Mouse (Mus musculus) G1E (cell line): ENCODE measurements at regions not wholly inside any gene's neighbourhood (a gene's known extent, or its start where the extent isn't known, plus 50 kb on each side); places are given as distances from the start of the nearest gene placed in this dataset.
A peak's percentile ranks its signal among the peaks of the same experiment; 100 is the strongest.

ENCODE experiments used
- ATAC-seq: 2 replicates; pipeline ENCODE4 v1.8.0; 2016; ENCODE audit warnings: mild to moderate bottlenecking; ENCODE audit not compliant: insufficient number of reproducible peaks, poor library complexity, low FRiP score, severe bottlenecking; ENCODE audit errors: extremely low read depth
- DNase-seq: peaks from one replicate; pipeline ENCODE4 v3.0.0; 2012; ENCODE audit warnings: low spot score
- H3K27me3 ChIP-seq: 2 replicates; pipeline ENCODE4 v1.6.1; 2012; ENCODE audit warnings: mild to moderate bottlenecking, low read length, inconsistent platforms; ENCODE audit not compliant: insufficient read depth
- H3K36me3 ChIP-seq: replicated peaks from 2 replicates; pipeline ENCODE3; 2012; ENCODE audit warnings: mild to moderate bottlenecking, inconsistent platforms
- H3K4me1 ChIP-seq: 2 replicates; pipeline ENCODE4 v1.6.1; 2012; ENCODE audit warnings: low read depth, low read length, inconsistent platforms, mixed read lengths; ENCODE audit not compliant: insufficient read depth
- H3K4me3 ChIP-seq: 2 replicates; pipeline ENCODE4 v1.5.1; 2012; ENCODE audit warnings: low read depth, mild to moderate bottlenecking, inconsistent platforms, low read length, moderate library complexity, mixed read lengths
- H3K9me3 ChIP-seq: replicated peaks from 2 replicates; pipeline ENCODE4 v1.6.1; 2012; ENCODE audit warnings: inconsistent platforms
- CTCF ChIP-seq: IDR thresholded peaks from 2 replicates; pipeline ENCODE4 v1.5.1; 2012; ENCODE audit warnings: low read depth, low read length, inconsistent platforms, mixed read lengths
- GATA1 ChIP-seq: IDR thresholded peaks from 2 replicates; pipeline ENCODE4 v1.6.1; 2012; ENCODE audit warnings: borderline replicate concordance, low read length, inconsistent platforms, mixed read lengths
- GATA2 ChIP-seq: IDR thresholded peaks from 2 replicates; pipeline ENCODE4 v1.6.1; 2012; ENCODE audit warnings: low read depth, low read length, inconsistent platforms, borderline replicate concordance
- POLR2AphosphoS5 ChIP-seq: IDR thresholded peaks from 2 replicates; pipeline ENCODE4 v1.6.1; 2012; ENCODE audit warnings: low read depth, low read length, inconsistent platforms; ENCODE audit not compliant: insufficient replicate concordance
- TAL1 ChIP-seq: conservative IDR thresholded peaks from 2 replicates; pipeline ENCODE4 v1.6.1; 2012; ENCODE audit warnings: low read depth, low read length, inconsistent platforms, mixed read lengths

GRCm38 (mm10) chr6:31107916-31108685 is 149.2 kb upstream of the Klf14 start:
- Histone ChIP-seq H3K4me1 (peaks cover 9% of the 10 kb centered on the region), H3K36me3 (peaks cover 63% of the 10 kb centered on the region), H3K27me3 (no peaks in the 10 kb centered on the region), H3K9me3 (peaks cover 7% of the 10 kb centered on the region), H3K4me3 (no peak overlapping the region)
- peak; percentile 15; the same call in 1 of the 2 replicates for ATAC-seq
- TF ChIP-seq POLR2AphosphoS5 (no peak), CTCF (no peak)
- no peak for DNase-seq

GRCm38 (mm10) chr6:31109604-31110003 is 150.7 kb upstream of the Klf14 start:
- H3K27me3 ChIP-seq = no peaks in the 10 kb centered on the region
- H3K36me3 ChIP-seq = peaks cover 55% of the 10 kb centered on the region
- ATAC-seq = no peak
- H3K4me1 ChIP-seq = peaks cover 18% of the 10 kb centered on the region
- H3K9me3 ChIP-seq = peaks cover 7% of the 10 kb centered on the region
- TF ChIP-seq GATA2 = no peak
- DNase-seq = no peak
- H3K4me3 ChIP-seq = no peak overlapping the region

- Histone ChIP-seq H3K9me3 (peaks cover 7% of the 10 kb centered on the region), H3K4me1 (peaks cover 26% of the 10 kb centered on the region), H3K4me3 (no peak overlapping the region), H3K36me3 (peaks cover 42% of the 10 kb centered on the region), H3K27me3 (peaks cover 6% of the 10 kb centered on the region)
- DNase-seq (no peak), ATAC-seq (no peak)
- no peak for TF ChIP-seq GATA2
- TF ChIP-seq GATA1 = no peak
- TF ChIP-seq TAL1 = no peak
- no peak for TF ChIP-seq POLR2AphosphoS5
- no peak for TF ChIP-seq CTCF
Measured at GRCm38 (mm10) chr6:31112293-31113077, 153.6 kb upstream of the Klf14 start.

DNA sequence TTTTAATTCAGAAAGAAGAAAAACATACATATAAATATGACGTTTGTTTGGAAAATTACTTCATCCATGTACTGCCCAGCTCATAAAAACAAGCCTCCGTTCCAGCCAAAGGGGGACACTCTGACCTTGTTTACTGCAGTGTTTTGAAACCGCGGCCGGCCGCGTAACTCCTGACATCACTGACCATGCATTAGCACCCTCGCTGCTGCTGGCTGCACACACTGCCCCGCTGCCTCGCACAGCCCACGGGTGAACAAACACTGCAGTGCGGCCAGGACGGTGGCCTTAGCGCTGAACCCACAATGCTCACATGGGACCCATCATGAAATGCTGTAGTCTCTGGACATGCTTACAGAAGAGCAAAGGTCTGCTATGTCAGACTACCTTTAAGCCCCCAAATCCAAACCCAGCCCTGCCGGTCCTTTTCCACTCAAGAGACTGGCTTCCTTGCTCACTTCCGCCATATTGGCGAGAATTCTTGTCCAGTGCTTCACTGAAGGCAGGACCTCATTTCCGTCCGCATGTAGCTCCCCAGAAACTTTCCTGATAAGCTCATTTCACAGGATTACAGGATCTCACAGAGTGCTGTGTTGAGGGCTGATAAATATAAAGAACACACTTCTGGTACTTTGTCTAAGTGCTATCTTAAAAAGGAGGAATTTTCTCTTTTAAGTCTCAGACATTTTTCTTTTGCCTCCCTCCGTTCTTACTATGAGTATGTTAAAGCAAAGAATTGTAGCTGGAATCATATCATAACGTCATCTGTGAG is 154.9 kb upstream of the Klf14 start:
- Histone ChIP-seq H3K9me3 (peaks cover 7% of the 10 kb centered on the region), H3K36me3 (peaks cover 43% of the 10 kb centered on the region), H3K4me1 (peaks cover 25% of the 10 kb centered on the region), H3K27me3 (peaks cover 9% of the 10 kb centered on the region), H3K4me3 (peak overlapping the region; percentile 68)
- TF ChIP-seq GATA1 (no peak), CTCF (no peak), GATA2 (no peak), TAL1 (no peak), POLR2AphosphoS5 (no peak)
- DNase-seq = peak; percentile 3
- ATAC-seq = no peak

DNA sequence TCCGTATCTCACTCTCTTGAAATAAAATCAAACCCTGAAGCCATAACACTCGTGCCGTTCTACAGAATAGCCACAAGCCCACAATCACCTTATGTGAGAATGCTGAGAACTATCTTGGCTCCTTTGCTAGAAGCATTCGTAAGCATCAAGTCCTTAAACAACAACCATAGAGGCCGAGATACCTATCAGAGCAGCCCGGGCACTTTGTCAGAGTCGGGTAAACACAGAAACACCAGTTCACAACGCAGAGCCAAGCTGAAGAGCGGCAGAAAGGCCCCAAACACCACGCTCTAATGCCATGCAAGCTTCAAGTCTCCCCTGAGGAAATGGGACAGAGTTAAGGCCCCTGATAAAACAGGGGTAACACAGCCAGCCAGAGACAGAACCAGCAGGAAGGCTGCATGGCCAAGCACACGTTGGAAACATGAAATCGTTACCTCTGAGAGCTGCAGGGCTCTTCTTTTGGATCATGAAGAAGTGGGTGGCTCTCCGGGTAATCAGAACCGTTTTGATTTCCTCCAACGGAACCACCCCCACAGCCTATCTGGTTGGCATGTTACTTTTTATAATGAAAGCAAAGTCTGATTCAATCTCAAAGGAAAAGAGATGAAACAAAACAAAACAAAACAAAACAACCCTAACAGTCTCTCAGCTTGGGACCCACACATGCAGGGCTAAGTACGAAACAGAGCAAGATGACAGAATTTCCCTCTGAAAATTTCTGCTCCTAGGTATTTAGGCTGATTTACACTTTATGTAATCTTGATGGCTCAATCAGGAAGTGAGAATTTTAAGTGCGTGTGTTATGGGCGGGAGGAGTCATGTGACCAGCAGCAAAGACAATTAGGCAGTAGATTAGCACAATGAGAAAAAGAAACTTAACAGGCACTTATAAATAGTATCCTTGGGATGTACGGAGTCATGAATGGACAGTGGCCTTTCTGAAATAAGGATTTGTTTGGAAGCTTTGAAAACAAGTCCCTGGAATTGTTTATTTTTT is 155.8 kb upstream of the Klf14 start:
- Histone ChIP-seq H3K4me3 (peak overlapping the region; percentile 50), H3K4me1 (peaks cover 25% of the 10 kb centered on the region), H3K27me3 (peaks cover 9% of the 10 kb centered on the region), H3K9me3 (peaks cover 1% of the 10 kb centered on the region; the same call in 1 of the 2 replicates), H3K36me3 (peaks cover 42% of the 10 kb centered on the region)
- TF ChIP-seq TAL1 = no peak
- no peak for TF ChIP-seq CTCF
- no peak for TF ChIP-seq GATA1
- no peak for TF ChIP-seq GATA2
- no peak for TF ChIP-seq POLR2AphosphoS5
- ATAC-seq (no peak; the same call in 1 of the 2 replicates), DNase-seq (peak; percentile 23)

- TF ChIP-seq CTCF (no peak), GATA1 (no peak), GATA2 (no peak), TAL1 (no peak), POLR2AphosphoS5 (no peak)
- H3K36me3 ChIP-seq = peaks cover 44% of the 10 kb centered on the region
- DNase-seq (no peak), ATAC-seq (no peak)
- no peaks in the 10 kb centered on the region for H3K9me3 ChIP-seq
- peaks cover 25% of the 10 kb centered on the region for H3K4me1 ChIP-seq
- H3K4me3 ChIP-seq = no peak overlapping the region
- peaks cover 11% of the 10 kb centered on the region for H3K27me3 ChIP-seq
Measured at GRCm38 (mm10) chr6:31115566-31115965, 156.7 kb upstream of the Klf14 start.
